Mouse (Mus musculus): ENCODE results near the gene Nol9.
"Not testable (repeated sequence)": the region's sequence is repeated elsewhere in the genome, so short reads cannot be mapped to it uniquely, and the experiment has no call there.

Nol9 gene

DNA sequence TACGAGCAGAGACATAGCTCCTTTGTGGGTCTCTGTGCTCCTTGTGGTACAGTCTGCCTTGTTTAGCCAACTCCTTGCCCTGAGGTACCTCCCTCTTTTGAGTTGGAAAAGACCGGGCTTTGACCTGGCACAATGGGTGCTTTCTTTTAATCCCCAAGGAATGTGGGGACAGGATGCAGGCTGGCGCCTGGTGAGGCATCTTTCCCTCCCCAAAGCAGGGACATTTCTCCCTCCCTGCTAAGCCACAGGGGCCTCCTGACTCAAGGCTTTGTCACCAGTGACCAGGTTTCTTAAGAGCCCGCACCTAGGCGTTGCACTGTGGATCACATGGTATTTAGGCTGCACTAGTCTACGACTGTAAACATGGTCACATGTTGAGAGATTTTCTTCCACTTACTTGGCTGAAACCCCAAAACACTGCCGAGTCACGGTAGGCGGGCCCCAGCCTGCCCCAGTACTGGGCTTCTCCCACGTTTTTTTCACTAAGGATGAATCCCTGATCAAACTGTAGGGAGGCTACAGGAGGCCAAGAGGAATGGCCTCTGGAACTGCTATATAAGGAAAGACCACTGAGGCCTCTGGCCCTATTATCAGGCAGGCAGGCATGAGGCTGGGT is 28.9 kb upstream of the Nol9 start:
- in situ Hi-C loops (cut with MboI; ENCODE audit: low sequenced_read_pairs), result no loop called here

- in situ Hi-C loops (cut with MboI; ENCODE audit: low sequenced_read_pairs), result no loop called here
Measured at GRCm38 (mm10) chr4:152010707-152011134, 28.4 kb upstream of the Nol9 start.

- in situ Hi-C loops (cut with MboI; ENCODE audit: low sequenced_read_pairs), result no loop called here
Measured at GRCm38 (mm10) chr4:152011171-152011760, 27.9 kb upstream of the Nol9 start.

GRCm38 (mm10) chr4:152012109-152012508 is 27.0 kb upstream of the Nol9 start:
- in situ Hi-C loops (cut with MboI; ENCODE audit: low sequenced_read_pairs), result no loop called here

GRCm38 (mm10) chr4:152013036-152013813 is 25.9 kb upstream of the Nol9 start:
- in situ Hi-C loops (cut with MboI; ENCODE audit: low sequenced_read_pairs), result no loop called here

DNA sequence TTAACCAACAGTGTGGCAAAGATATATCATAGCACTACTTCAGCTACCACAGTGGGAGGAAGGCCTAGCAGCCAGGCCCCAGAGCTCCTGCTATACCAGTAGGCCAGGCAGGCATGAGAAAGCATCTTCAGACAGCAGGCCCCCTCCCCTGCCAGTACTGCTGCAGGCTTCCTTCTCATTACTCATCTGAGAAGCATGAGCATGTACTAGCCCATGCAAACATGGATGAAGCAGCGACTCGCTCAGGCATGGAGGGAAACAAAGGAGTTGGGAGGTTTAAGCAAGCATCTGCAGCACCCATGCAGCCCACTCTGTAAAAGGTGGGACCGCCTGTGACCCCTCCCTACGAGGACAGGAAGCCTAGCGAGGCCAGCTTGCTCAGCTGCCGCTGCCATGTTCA is 20.0 kb upstream of the Nol9 start:
- in situ Hi-C loops (cut with MboI; ENCODE audit: low sequenced_read_pairs), result no loop called here

GRCm38 (mm10) chr4:152020024-152020423 is 19.1 kb upstream of the Nol9 start:
- in situ Hi-C loops (cut with MboI; ENCODE audit: low sequenced_read_pairs), result no loop called here

DNA sequence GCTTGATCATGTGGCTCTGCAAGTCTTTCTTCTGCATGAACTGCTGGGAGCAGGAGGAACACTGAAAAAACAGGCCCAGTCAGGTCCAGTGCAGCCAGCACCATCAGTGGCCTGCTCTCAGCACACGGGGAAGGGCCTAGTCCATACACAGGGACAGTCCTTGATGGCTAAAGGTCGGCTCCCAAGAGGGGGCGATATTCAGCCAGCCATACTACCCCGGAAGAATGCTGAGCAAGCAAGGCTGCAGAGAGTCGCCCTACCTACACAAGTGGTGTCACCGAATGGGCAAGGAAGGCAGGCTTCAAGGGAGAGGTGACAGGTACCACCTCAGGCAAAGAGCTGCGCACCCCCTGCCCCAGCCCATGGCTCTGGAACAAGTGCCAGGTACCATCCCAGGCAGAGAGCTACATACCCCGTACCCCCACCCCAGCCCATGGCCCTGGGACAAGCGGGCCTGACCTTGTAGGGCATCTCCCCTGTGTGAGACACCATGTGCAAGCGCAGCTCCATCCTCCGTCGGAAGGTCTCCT is 17.5 kb upstream of the Nol9 start:
- in situ Hi-C loops (cut with MboI; ENCODE audit: low sequenced_read_pairs), result no loop called here

DNA sequence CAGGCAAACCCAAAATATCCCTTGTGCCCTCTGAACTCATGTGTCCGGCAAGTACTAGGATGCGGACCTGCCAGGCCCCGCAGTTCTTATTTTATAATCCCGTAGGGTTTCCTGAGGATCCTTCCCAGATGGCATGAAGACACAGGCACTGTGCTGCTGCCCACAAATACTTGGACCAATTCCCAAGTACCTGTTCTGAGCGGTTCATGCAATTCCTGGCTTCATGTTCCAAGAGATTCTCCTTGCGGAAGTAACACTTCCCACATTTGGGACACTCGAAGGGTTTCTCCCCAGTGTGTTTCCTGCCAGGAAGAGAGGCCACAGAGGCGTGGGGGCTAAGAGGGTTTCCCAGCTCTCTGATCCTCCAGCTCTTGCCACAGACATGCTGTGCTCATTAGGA is 16.6 kb upstream of the Nol9 start:
- in situ Hi-C loops (cut with MboI; ENCODE audit: low sequenced_read_pairs), result no loop called here

DNA sequence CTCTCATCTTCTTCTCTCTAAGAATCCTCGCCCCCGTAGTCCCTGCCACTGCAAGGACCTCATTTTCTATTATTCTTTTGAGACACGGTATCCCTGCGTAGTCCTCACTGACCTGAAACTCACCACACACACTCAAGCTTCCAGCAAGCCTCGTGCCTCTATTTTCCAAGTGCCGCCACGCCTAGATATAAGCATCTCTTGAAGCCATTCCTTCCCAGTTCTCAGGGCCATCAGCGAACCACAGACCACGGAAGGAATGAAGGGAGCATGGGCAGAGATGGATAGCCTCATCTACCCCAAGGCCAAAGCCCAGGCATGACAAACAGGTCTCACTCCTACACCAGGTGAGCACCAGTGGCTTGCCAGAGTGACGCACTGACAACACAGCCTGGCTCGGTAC is 14.6 kb upstream of the Nol9 start:
- in situ Hi-C loops (cut with MboI; ENCODE audit: low sequenced_read_pairs), result no loop called here

DNA sequence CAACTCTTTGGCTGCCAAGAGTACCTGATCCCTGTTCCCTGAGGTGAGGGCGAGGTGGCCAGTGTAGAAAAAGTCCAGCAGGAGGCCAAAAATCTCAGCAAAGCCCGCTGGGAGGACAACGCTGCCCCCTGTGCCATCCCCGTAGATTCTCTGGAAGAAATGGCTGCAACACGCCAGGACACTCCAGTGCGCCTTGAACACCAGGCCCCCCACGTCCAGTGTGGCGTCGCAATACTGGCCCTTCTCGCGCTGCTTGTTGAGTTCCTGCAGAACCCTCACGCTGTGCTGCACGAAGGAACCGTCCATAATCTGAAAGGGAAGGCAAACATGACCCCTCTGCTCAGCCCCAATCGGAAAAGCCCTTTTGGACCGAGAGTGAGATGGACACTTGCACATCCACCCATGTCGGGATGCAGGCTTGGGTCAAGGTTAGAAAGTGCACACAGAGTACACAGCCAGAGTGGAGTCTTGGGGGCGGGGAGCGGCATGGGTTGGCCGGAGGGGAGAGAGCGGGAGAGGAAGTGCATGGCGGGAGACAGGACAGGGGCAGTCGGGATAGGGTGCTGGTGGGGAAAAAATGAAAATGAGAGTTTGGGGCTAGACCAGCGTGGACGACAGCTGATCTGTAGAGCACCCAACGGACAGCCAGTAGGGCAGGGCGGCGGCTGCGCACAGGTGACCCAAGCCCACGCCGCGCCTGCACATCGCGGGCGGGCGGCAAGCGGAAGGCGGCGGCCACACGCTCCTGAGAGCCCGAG is 12.2 kb upstream of the Nol9 start:
- in situ Hi-C loops (cut with MboI; ENCODE audit: low sequenced_read_pairs), result no loop called here

DNA sequence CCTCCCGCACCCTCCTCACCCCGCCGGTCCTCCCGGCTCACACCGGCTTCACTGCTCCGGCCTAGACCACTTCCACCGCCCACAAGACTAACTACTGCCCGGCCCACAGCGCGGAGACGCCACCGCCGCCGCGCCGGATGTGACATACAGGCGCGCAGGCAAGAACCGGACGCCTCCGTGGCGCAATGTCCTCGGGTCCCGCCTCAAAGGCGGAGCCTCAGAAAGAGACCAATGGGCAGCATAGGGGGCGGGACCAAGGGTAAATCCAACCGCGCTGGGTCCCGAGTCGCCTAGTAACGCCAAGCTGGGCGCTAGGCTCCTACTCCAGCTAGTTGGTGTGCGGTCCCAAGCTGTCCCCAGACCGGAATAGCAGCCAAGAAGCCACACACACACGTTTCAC is 11.6 kb upstream of the Nol9 start, which contains the start of gene Zbtb48:
Zbtb48 (minus strand) TSS at position 148 of the 400 bp plus-strand sequence.
- in situ Hi-C loops (cut with MboI; ENCODE audit: low sequenced_read_pairs), result no loop called here

- in situ Hi-C loops (cut with MboI; ENCODE audit: low sequenced_read_pairs), result no loop called here
Measured at GRCm38 (mm10) chr4:152028456-152028855, 10.7 kb upstream of the Nol9 start.

DNA sequence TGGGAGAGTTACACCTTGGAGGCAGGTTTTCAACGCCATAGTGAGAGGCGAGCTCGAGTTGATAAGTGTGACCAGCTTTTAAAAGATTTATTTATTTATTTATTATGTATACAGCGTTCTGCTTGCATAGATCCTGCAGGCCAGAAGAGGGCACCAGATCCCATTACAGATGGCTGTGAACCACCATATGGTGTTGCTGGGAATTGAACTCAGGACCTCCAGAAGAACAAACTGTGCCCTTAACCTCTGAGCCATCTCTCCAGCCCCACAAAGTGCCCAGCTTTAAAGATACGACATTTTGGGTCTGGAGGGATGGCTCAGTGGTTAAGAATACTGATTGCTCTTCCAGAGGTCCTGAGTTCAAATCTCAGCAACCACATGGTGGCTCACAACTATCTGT is 10.0 kb upstream of the Nol9 start:
- in situ Hi-C loops (cut with MboI; ENCODE audit: low sequenced_read_pairs), result no loop called here

DNA sequence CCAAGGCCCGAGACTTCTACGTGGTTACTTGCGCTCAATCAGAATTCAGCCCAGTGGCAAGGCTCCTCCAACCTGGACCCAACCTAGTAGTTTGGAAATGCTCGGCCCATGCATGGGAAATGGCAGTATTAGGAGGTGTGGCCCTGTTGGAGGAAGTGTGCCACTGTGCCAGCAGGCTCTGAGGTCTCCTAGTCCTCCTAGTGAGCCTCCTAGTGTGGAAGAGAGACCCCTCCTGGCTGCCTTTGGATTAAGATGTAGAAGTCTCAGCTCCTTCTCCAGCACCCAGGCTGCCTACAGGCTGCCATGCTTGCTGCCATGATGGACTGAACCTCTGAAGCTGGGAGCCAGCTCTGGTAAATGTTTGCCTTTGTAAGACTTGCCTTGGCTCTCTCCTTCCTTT is 9.1 kb upstream of the Nol9 start:
- in situ Hi-C loops (cut with MboI; ENCODE audit: low sequenced_read_pairs), result no loop called here

DNA sequence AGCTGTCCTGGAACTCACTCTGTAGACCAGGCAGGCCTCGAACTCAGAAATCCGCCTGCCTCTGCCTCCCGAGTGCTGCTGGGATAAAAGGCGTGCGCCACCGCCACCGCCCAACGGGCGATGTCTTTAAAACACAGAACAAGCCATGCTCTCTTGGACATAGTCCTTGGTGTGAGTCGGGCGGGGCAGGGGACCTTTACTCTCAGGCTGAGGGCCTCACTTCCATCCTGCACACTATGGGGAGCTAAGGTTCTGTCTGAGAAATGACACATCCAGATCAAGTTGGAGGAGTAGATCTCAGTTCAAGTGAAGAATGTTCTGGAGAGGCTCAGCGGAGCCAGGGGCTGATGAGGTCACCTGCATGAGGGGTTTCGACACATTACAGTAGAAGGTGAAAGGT is 6.2 kb upstream of the Nol9 start:
- in situ Hi-C loops (cut with MboI; ENCODE audit: low sequenced_read_pairs), result no loop called here

DNA sequence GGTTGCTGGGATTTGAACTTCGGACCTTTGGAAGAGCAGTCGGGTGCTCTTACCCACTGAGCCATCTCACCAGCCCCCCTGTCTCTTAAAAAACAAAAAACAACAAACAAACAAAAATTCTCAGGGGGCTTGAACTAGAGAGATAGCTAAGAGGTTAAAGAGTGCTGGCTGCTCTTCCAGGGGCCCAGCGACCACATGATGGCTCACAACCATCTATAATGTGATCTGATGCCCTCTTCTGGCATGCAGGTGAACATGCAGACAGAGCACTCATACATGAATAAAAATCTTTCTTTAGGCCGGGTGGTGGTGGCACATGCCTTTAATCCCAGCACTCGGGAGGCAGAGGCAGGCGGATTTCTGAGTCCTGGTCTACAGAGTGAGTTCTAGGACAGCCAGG is 2.7 kb upstream of the Nol9 start:
- in situ Hi-C loops (cut with MboI; ENCODE audit: low sequenced_read_pairs), result not testable (repeated sequence)

DNA sequence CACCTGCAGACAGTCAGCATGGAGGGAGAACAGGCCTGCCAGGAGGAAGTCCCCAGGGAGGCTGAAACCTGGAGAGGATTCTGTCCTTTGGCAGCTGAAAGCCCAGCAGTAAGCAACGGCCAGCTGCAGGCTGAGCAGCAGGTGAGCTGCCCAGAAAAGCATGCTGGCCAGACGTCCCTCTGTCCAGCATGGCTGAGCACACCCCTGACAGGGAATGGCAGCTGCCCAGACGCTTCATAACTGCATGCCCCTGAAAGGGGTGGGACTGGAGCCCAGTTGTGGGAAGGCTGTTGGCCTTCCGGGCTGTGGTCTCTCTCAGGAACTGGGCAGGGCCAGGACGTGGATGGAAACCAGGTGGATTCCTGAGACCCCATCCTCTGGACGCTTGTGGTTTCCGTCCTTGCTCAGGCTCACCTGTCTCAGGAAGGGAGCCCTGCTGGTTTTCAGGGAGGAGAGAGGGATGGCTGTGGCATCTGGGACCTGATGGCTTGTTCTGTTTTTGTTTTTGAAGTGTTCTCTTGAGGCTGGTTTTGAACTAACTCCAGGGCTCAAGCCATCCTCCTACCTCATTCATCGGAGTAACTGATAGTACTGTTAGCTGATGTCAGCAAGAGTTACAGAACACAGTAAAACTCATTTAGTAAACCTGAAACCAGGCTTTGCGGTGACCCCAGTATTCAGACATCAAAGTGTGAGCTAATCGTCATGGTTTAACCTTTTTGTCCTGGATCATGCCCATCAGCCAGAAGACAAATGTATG is 716 bp upstream of the Nol9 start, which contains the start of gene Tas1r1:
Tas1r1 (minus strand) TSS at position 344 of the 760 bp plus-strand sequence.
- in situ Hi-C loops (cut with MboI; ENCODE audit: low sequenced_read_pairs), result no loop called here

DNA sequence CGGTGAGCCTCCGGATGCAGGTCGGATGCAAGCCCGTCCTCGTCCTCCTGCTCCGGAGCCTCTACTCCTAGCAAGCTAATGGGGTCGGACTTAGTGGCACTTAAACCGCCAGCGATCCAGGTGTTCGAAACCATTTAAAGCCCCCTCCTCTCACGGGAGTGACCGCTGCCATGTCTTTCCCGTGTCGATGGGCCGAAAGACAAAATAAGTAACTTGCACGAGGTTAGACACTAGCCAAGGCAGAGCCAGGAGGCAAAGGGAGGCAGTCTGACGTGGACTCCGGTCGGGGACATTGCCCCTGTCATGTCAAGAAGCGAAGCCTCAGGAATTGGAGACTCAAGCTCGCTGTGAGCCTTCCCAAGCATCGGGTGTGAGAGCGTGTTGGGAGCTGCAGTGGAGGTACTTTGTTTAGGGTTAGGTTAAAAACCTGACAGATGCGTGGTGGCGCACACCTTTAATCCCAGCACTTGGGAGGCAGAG is 750 bp downstream of the Nol9 start:
- in situ Hi-C loops (cut with MboI; ENCODE audit: low sequenced_read_pairs), result no loop called here

- in situ Hi-C loops (cut with MboI; ENCODE audit: low sequenced_read_pairs), result no loop called here
Measured at GRCm38 (mm10) chr4:152041924-152042641, 3.0 kb downstream of the Nol9 start.
